Mouse (Mus musculus) E14TG2a.4 (cell line): ENCODE results near the gene Surf6.
A peak's percentile ranks its signal among the peaks of the same experiment; 100 is the strongest.

Source experiments
- H3K27me3 ChIP-seq: 2 replicates; pipeline ENCODE4 v1.6.1; 2014; ENCODE audit warnings: low read length, control low read depth; ENCODE audit not compliant: insufficient read depth
- H3K36me3 ChIP-seq: 2 replicates; pipeline ENCODE4 v1.6.1; 2014; ENCODE audit warnings: low read length, control low read depth; ENCODE audit not compliant: insufficient read depth
- H3K4me1 ChIP-seq: replicated peaks from 2 replicates; pipeline ENCODE4 v1.6.1; 2014; ENCODE audit warnings: low read depth, low read length, control low read depth
- H3K4me3 ChIP-seq: replicated peaks from 2 replicates; pipeline ENCODE4 v1.5.1; 2014; ENCODE audit warnings: mild to moderate bottlenecking, low read length
- H3K9me3 ChIP-seq: 2 replicates; pipeline ENCODE4 v1.6.1; 2014; ENCODE audit warnings: low read length, control low read depth
- CTCF ChIP-seq: conservative IDR thresholded peaks from 2 replicates; pipeline ENCODE4 v1.5.1; 2014; ENCODE audit warnings: low read length
- NANOG ChIP-seq: IDR thresholded peaks from 2 replicates; pipeline ENCODE4 v1.6.1; 2014; ENCODE audit warnings: borderline replicate concordance, low read length, mixed read lengths
- POU5F1 ChIP-seq: IDR thresholded peaks from 2 replicates; pipeline ENCODE4 v1.6.1; 2014; ENCODE audit warnings: low read length, borderline replicate concordance

Gene Surf6

GRCm38 (mm10) chr2:26902467-26903220 lies at the start of gene Surf6:
TSS of gene Surf6 (minus strand) at chr2:26902879.
- H3K27me3 ChIP-seq, result no peaks in the 10 kb centered on the region
- peaks cover 84% of the 10 kb centered on the region for H3K36me3 ChIP-seq
- peak within 1 kb of the TSS; percentile 98 for H3K4me3 ChIP-seq
- H3K9me3 ChIP-seq, result no peaks in the 10 kb centered on the region; the same call in none of the 2 replicates
- peaks cover 62% of the 10 kb centered on the region for H3K4me1 ChIP-seq
- TF ChIP-seq POU5F1 (no peak), CTCF (no peak), NANOG (no peak)

GRCm38 (mm10) chr2:26952193-26952592 lies 49.5 kb upstream of the Surf6 start:
- H3K4me1 ChIP-seq, result peaks cover 27% of the 10 kb centered on the region
- TF ChIP-seq CTCF, result no peak
- TF ChIP-seq NANOG, result no peak
- no peak for TF ChIP-seq POU5F1
- no peak overlapping the region for H3K4me3 ChIP-seq
- H3K9me3 ChIP-seq, result no peaks in the 10 kb centered on the region
- no peaks in the 10 kb centered on the region for H3K27me3 ChIP-seq
- peaks cover 76% of the 10 kb centered on the region for H3K36me3 ChIP-seq

GRCm38 (mm10) chr2:26951346-26951905 lies 48.7 kb upstream of the Surf6 start:
- Histone ChIP-seq H3K4me1 (peaks cover 28% of the 10 kb centered on the region), H3K4me3 (no peak overlapping the region), H3K9me3 (no peaks in the 10 kb centered on the region), H3K27me3 (0 out of 2 replicates have a peak, but pooled peaks cover 2% of the 10 kb centered on the region), H3K36me3 (peaks cover 69% of the 10 kb centered on the region)
- no peak for TF ChIP-seq POU5F1
- no peak for TF ChIP-seq NANOG
- TF ChIP-seq CTCF, result no peak

GRCm38 (mm10) chr2:26950411-26950810 lies 47.7 kb upstream of the Surf6 start:
- Histone ChIP-seq H3K36me3 (peaks cover 58% of the 10 kb centered on the region), H3K4me3 (no peak overlapping the region), H3K4me1 (peaks cover 28% of the 10 kb centered on the region), H3K9me3 (no peaks in the 10 kb centered on the region), H3K27me3 (peaks cover 8% of the 10 kb centered on the region)
- TF ChIP-seq NANOG, result no peak
- TF ChIP-seq POU5F1, result no peak
- TF ChIP-seq CTCF, result no peak

GRCm38 (mm10) chr2:26943253-26943652 lies 40.6 kb upstream of the Surf6 start:
- Histone ChIP-seq H3K4me1 (0 out of 2 replicates have a peak, but pooled peaks cover 10% of the 10 kb centered on the region), H3K4me3 (no peak overlapping the region), H3K27me3 (peaks cover 14% of the 10 kb centered on the region), H3K36me3 (no peaks in the 10 kb centered on the region), H3K9me3 (no peaks in the 10 kb centered on the region)
- TF ChIP-seq POU5F1, result no peak
- TF ChIP-seq NANOG, result no peak
- no peak for TF ChIP-seq CTCF

GRCm38 (mm10) chr2:26941539-26941938 lies 38.9 kb upstream of the Surf6 start:
- Histone ChIP-seq H3K36me3 (no peaks in the 10 kb centered on the region), H3K9me3 (no peaks in the 10 kb centered on the region), H3K4me1 (no peaks in the 10 kb centered on the region), H3K4me3 (no peak overlapping the region), H3K27me3 (peaks cover 13% of the 10 kb centered on the region)
- TF ChIP-seq POU5F1 (no peak), NANOG (no peak)

- Histone ChIP-seq H3K4me1 (peaks cover 25% of the 10 kb centered on the region), H3K27me3 (no peaks in the 10 kb centered on the region; the same call in 1 of the 2 replicates), H3K9me3 (no peaks in the 10 kb centered on the region), H3K4me3 (no peak overlapping the region), H3K36me3 (peaks cover 5% of the 10 kb centered on the region)
- TF ChIP-seq NANOG, result no peak
- TF ChIP-seq POU5F1, result no peak
- no peak for TF ChIP-seq CTCF
Measured at GRCm38 (mm10) chr2:26936425-26936824, 33.7 kb upstream of the Surf6 start.

- H3K36me3 ChIP-seq, result peaks cover 16% of the 10 kb centered on the region
- H3K27me3 ChIP-seq, result no peaks in the 10 kb centered on the region; the same call in 1 of the 2 replicates
- H3K4me1 ChIP-seq, result peaks cover 36% of the 10 kb centered on the region
- no peak for TF ChIP-seq POU5F1
- TF ChIP-seq NANOG, result no peak
- TF ChIP-seq CTCF, result no peak
- no peaks in the 10 kb centered on the region for H3K9me3 ChIP-seq
- no peak overlapping the region for H3K4me3 ChIP-seq
Measured at GRCm38 (mm10) chr2:26935286-26935685, 32.6 kb upstream of the Surf6 start.
